Mouse (Mus musculus) G1E (cell line): ENCODE data around the gene Ugt8a.

Experiments
- CTCF ChIP-seq: IDR thresholded peaks from 2 replicates; pipeline ENCODE4 v1.5.1; 2012; ENCODE audit warnings: low read depth, low read length, inconsistent platforms, mixed read lengths
- GATA2 ChIP-seq: IDR thresholded peaks from 2 replicates; pipeline ENCODE4 v1.6.1; 2012; ENCODE audit warnings: low read depth, low read length, inconsistent platforms, borderline replicate concordance

- TF ChIP-seq CTCF, result no peak
- TF ChIP-seq GATA2, result no peak
Measured at GRCm38 (mm10) chr3:125935796-125936195, 2.6 kb downstream of the Ugt8a start.
